Mouse (Mus musculus): Measurements from ENCODE around the gene Rragd.

GRCm38 (mm10) chr4:33024420-33024819, 41.6 kb downstream of the Rragd start:
- TF ChIP-seq MAX (IDR thresholded peaks at IDR 0.05) = no peak
- TF ChIP-seq CTCF (IDR thresholded peaks at IDR 0.05; ENCODE audit: control insufficient read depth, insufficient read depth, insufficient read length) = no peak

Measured in C2C12 (cell line).